In the genomic region with DNA sequence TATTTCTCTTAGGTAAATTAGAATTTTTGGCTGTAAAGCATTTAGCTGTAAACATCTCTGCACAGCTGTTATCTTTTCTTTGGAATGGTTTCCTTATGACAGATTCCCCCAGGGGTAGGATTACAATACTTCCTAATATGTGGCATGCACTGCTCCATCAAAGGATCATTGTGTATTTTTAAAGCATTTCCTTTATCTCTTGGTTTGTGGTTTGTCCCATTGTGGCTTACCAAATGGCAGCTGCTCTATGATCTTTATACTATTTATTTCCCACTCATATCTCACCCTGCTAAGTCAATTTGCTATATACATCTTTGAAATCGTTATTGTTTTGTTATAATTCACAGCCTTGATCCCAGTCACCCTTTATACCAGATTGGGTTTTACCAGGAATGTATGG, we compare ENCODE assay signal across 27 mouse cellular contexts. TPM values are rescaled to one million over a fixed set of nuclear protein-coding genes. Genes with fewer than 3 reads are reported as not detected.
DNase-seq lines count a peak whose midpoint lies in the region; ATAC-seq and TF ChIP-seq lines count a peak whose summit lies in the region.
"Had no signal": no experiment of that assay in that cellular context is flagged by ENCODE, and none has a peak within 500 bp of the region (broad histone marks: within the 10 kb centered on the region; RNA-seq: fewer than 3 reads in every experiment).

No protein-coding gene starts in this region.

- no peaks in the 10 kb centered on the region for H3K27me3 ChIP-seq in embryonic facial prominence, embryonic 11.5 days (ENCODE audit: control insufficient read depth, insufficient read depth, low read length)
- H3K27me3 ChIP-seq in embryonic facial prominence, embryonic 10.5 days (replicated peaks; ENCODE audit: low read depth, poor library complexity, severe bottlenecking) = no peaks in the 10 kb centered on the region
- H3K27me3 ChIP-seq in MEL (ENCODE audit: control insufficient read depth in 1 of 2, insufficient read depth in 2 of 2, low read length in 2 of 2) = peaks cover 0 to 9% of the 10 kb centered on the region in 2 experiments; a peak in 2 of 4 replicates
- no peaks in the 10 kb centered on the region for H3K27me3 ChIP-seq in embryonic facial prominence, embryonic 14.5 days (replicated peaks; ENCODE audit: control insufficient read depth, insufficient read depth, low read length)
- H3K27me3 ChIP-seq: CH12.LX; embryonic facial prominence, embryonic 12.5 days; embryonic facial prominence, embryonic 15.5 days; forebrain, embryonic 12.5 days had no signal

- H3K4me1 ChIP-seq in embryonic facial prominence, embryonic 11.5 days (ENCODE audit: control insufficient read depth, insufficient read depth, low read length) = no peaks in the 10 kb centered on the region
- peaks cover 21% of the 10 kb centered on the region; the same call in 1 of the 2 replicates for H3K4me1 ChIP-seq in embryonic facial prominence, embryonic 10.5 days
- H3K4me1 ChIP-seq in MEL (ENCODE audit: control insufficient read depth in 1 of 2, insufficient read depth in 2 of 2, low read length in 2 of 2) = peaks cover 0 to 4% of the 10 kb centered on the region in 2 experiments; a peak in 1 of 4 replicates
- no peaks in the 10 kb centered on the region for H3K4me1 ChIP-seq in embryonic facial prominence, embryonic 14.5 days (ENCODE audit: control insufficient read depth, insufficient read depth, low read length)
- H3K4me1 ChIP-seq: embryonic facial prominence, embryonic 12.5 days had no signal

- H3K9ac ChIP-seq in embryonic facial prominence, embryonic 11.5 days (replicated peaks; ENCODE audit: low read length) = no peak overlapping the region
- no peak overlapping the region for H3K9ac ChIP-seq in MEL (ENCODE audit: control insufficient read depth, low read depth, low read length, poor library complexity, severe bottlenecking)
- H3K9ac ChIP-seq in embryonic facial prominence, embryonic 14.5 days (ENCODE audit: low read depth, low read length) = no peak overlapping the region
- H3K9ac ChIP-seq: embryonic facial prominence, embryonic 12.5 days; embryonic facial prominence, embryonic 15.5 days; forebrain, embryonic 12.5 days had no signal

- no peak for ATAC-seq in embryonic facial prominence, embryonic 11.5 days (replicated peaks; ENCODE audit: insufficient number of reproducible peaks, low FRiP score, low TSS enrichment, low read depth)
- ATAC-seq in embryonic facial prominence, embryonic 14.5 days (ENCODE audit: low read depth) = no peak
- ATAC-seq: activated CD4-positive, CD25-positive, alpha-beta regulatory T cell, adult 4 months; CD4-positive, CD25-positive, alpha-beta regulatory T cell, adult 4 months; forebrain, embryonic 14.5 days; forebrain, embryonic 16.5 days; Patski had no signal

- no peak overlapping the region for H3K27ac ChIP-seq in embryonic facial prominence, embryonic 11.5 days (replicated peaks; ENCODE audit: low read depth, low read length)
- no peak overlapping the region for H3K27ac ChIP-seq in embryonic facial prominence, embryonic 10.5 days (replicated peaks)
- no peak overlapping the region for H3K27ac ChIP-seq in MEL (ENCODE audit: control insufficient read depth, low read depth, low read length)
- no peak overlapping the region for H3K27ac ChIP-seq in embryonic facial prominence, embryonic 14.5 days (replicated peaks; ENCODE audit: low read depth, low read length)
- H3K27ac ChIP-seq: embryonic facial prominence, embryonic 12.5 days; embryonic facial prominence, embryonic 15.5 days; forebrain, embryonic 10.5 days; forebrain, embryonic 12.5 days had no signal

- TF ChIP-seq POLR2A in MEL (IDR thresholded peaks at IDR 0.05; ENCODE audit: control insufficient read depth in 1 of 2, insufficient read depth in 1 of 2, low read depth in 1 of 2, low read length in 2 of 2, poor library complexity in 1 of 2) = no peak

- no peak overlapping the region for H3K4me3 ChIP-seq in embryonic facial prominence, embryonic 11.5 days (ENCODE audit: low read depth, low read length)
- H3K4me3 ChIP-seq in embryonic facial prominence, embryonic 10.5 days = no peak overlapping the region
- no peak overlapping the region for H3K4me3 ChIP-seq in MEL (ENCODE audit: control insufficient read depth in 1 of 2, insufficient read depth in 1 of 2, low read depth in 2 of 2, low read length in 2 of 2)
- H3K4me3 ChIP-seq in embryonic facial prominence, embryonic 14.5 days (ENCODE audit: low read depth, low read length) = no peak overlapping the region
- H3K4me3 ChIP-seq: embryonic facial prominence, embryonic 12.5 days; embryonic facial prominence, embryonic 15.5 days; erythroblast, embryonic 14.5 days; forebrain, embryonic 10.5 days; forebrain, embryonic 12.5 days had no signal

- H3K36me3 ChIP-seq in embryonic facial prominence, embryonic 11.5 days (replicated peaks; ENCODE audit: control insufficient read depth, insufficient read depth, low read depth, low read length) = no peaks in the 10 kb centered on the region
- no peaks in the 10 kb centered on the region for H3K36me3 ChIP-seq in embryonic facial prominence, embryonic 10.5 days (replicated peaks)
- peaks cover 0 to 7% of the 10 kb centered on the region in 2 experiments; a peak in 2 of 4 replicates for H3K36me3 ChIP-seq in MEL (ENCODE audit: control insufficient read depth in 1 of 2, insufficient read depth in 2 of 2, low read length in 2 of 2)
- H3K36me3 ChIP-seq in embryonic facial prominence, embryonic 14.5 days (ENCODE audit: control insufficient read depth, insufficient read depth, low read length) = no peaks in the 10 kb centered on the region
- H3K36me3 ChIP-seq: embryonic facial prominence, embryonic 12.5 days; embryonic facial prominence, embryonic 15.5 days; forebrain, embryonic 10.5 days; forebrain, embryonic 12.5 days; G1E had no signal

- H3K9me3 ChIP-seq in embryonic facial prominence, embryonic 11.5 days (replicated peaks; ENCODE audit: control insufficient read depth, low read length) = no peaks in the 10 kb centered on the region
- no peaks in the 10 kb centered on the region for H3K9me3 ChIP-seq in embryonic facial prominence, embryonic 10.5 days
- H3K9me3 ChIP-seq in MEL (replicated peaks; ENCODE audit: insufficient read depth, low read length) = no peaks in the 10 kb centered on the region
- no peaks in the 10 kb centered on the region for H3K9me3 ChIP-seq in embryonic facial prominence, embryonic 14.5 days (ENCODE audit: control insufficient read depth, low read length)
- H3K9me3 ChIP-seq: embryonic facial prominence, embryonic 12.5 days; embryonic facial prominence, embryonic 15.5 days; forebrain, embryonic 10.5 days; forebrain, embryonic 12.5 days; G1E had no signal

- no peak for TF ChIP-seq CTCF in MEL (IDR thresholded peaks at IDR 0.05 in 2 of 3, conservative IDR thresholded peaks at IDR 0.05 in 1 of 3; ENCODE audit: control insufficient read depth in 1 of 3, insufficient read depth in 1 of 3, low read depth in 2 of 3, low read length in 3 of 3, poor library complexity in 1 of 3, severe bottlenecking in 1 of 3)

- peak; percentile 19 for DNase-seq in embryonic facial prominence, embryonic 11.5 days (ENCODE audit: low spot score)
- no peak for DNase-seq in embryonic facial prominence, embryonic 10.5 days (ENCODE audit: low spot score)
- DNase-seq in MEL (ENCODE audit: low read depth, low spot score) = no peak
- DNase-seq in embryonic facial prominence, embryonic 14.5 days (ENCODE audit: low spot score) = peak; percentile 29
- DNase-seq in cerebellum, adult 8-10 months = no peak
- no peak for DNase-seq in heart, adult 8-10 months (ENCODE audit: low spot score)
- DNase-seq in natural killer cell, adult 2 months (ENCODE audit: low spot score in 2 of 2) = no peak
- DNase-seq: adrenal gland, adult 2 months; adrenal gland, postnatal 10 days; adrenal gland, postnatal 25 days; cerebellum, adult 11 months; cerebellum, adult 18-20 months; cerebellum, adult 9-10 months; cerebellum, postnatal 10 days; cerebellum, postnatal 25 days had no signal

- no peak overlapping the region for H3K4me2 ChIP-seq in embryonic facial prominence, embryonic 11.5 days (ENCODE audit: low read depth, low read length)
- no peak overlapping the region for H3K4me2 ChIP-seq in embryonic facial prominence, embryonic 14.5 days (ENCODE audit: low read depth, low read length)
- H3K4me2 ChIP-seq: embryonic facial prominence, embryonic 12.5 days; embryonic facial prominence, embryonic 15.5 days; forebrain, embryonic 12.5 days had no signal

- no peak for TF ChIP-seq EP300 in MEL (IDR thresholded peaks at IDR 0.05; ENCODE audit: low read depth in 1 of 2, low read length in 2 of 2)

- peaks cover 10% of the 10 kb centered on the region for H3K79me2 ChIP-seq in MEL (ENCODE audit: control insufficient read depth, insufficient read depth, low read length, poor library complexity)

- 26% methylated on average over 1 of the region's 1 CpGs for WGBS in embryonic facial prominence, embryonic 11.5 days
- 42% methylated on average over 1 of the region's 1 CpGs for WGBS in embryonic facial prominence, embryonic 10.5 days
- WGBS in embryonic facial prominence, embryonic 14.5 days = 12% methylated on average over 1 of the region's 1 CpGs

- no peak for TF ChIP-seq RAD21 in MEL (IDR thresholded peaks at IDR 0.05; ENCODE audit: low read depth, low read length)

TF ChIP-seq in MEL, 35 proteins besides CTCF, POLR2A, EP300 and RAD21:
- TF ChIP-seq RCOR1 (IDR thresholded peaks at IDR 0.05; ENCODE audit: low read depth, low read length) = 0 out of 2 replicates have a peak, but pooled peaks have one; percentile 24
- no peak for TF ChIP-seq ZKSCAN1 (IDR thresholded peaks at IDR 0.05; ENCODE audit: low read depth, low read length)
- TF ChIP-seq ZMIZ1 (IDR thresholded peaks at IDR 0.05; ENCODE audit: low read depth, low read length) = no peak

RNA-seq across cellular contexts. Expression of a gene that starts 3.2 kb away (rescaled TPM):
- polyA plus RNA-seq in embryonic facial prominence, embryonic 11.5 days (2014; fragmentation: Nextera tagmentation; extraction: Ambion mirVana) = 2.4 and 3.3 TPM in 2 replicates
- 1.6 and 2.1 TPM in 2 replicates for polyA plus RNA-seq in embryonic facial prominence, embryonic 10.5 days (2016; fragmentation: Nextera tagmentation; extraction: Ambion mirVana)
- 2.9 TPM in 2 replicates for total RNA-seq in MEL (2012; rRNA removed)
- polyA plus RNA-seq in MEL (2012; ENCODE audit: insufficient read depth in 1 of 2, insufficient read length in 2 of 2, low read depth in 1 of 2, low replicate concordance in 2 of 2, missing spikeins in 1 of 2) = 1 to 10 TPM in 1 of 2 experiments, not detected in 1; 2.5 TPM
- 4.2 and 4.7 TPM in 2 replicates for polyA plus RNA-seq in embryonic facial prominence, embryonic 14.5 days (2014; fragmentation: Nextera tagmentation; extraction: Ambion mirVana)
- 1 to 10 TPM; 5.5 to 6.7 (median 6.3) TPM for total RNA-seq in heart, adult 8-10 months (2022)

RNA-seq across cellular contexts. Expression of a gene that starts 14.2 kb away (rescaled TPM):
- polyA plus RNA-seq in embryonic facial prominence, embryonic 11.5 days (2014; fragmentation: Nextera tagmentation; extraction: Ambion mirVana) = 11.9 and 14.0 TPM in 2 replicates
- 11.1 and 12.7 TPM in 2 replicates for polyA plus RNA-seq in embryonic facial prominence, embryonic 10.5 days (2016; fragmentation: Nextera tagmentation; extraction: Ambion mirVana)
- total RNA-seq in MEL (2012; rRNA removed) = 17.2 and 20.0 TPM in 2 replicates
- polyA plus RNA-seq in MEL (2012; ENCODE audit: insufficient read depth in 1 of 2, insufficient read length in 2 of 2, low read depth in 1 of 2, low replicate concordance in 2 of 2, missing spikeins in 1 of 2) = 10 to 100 TPM in 1 of 2 experiments, not detected in 1; 20.3 TPM
- polyA plus RNA-seq in embryonic facial prominence, embryonic 14.5 days (2014; fragmentation: Nextera tagmentation; extraction: Ambion mirVana) = 6.5 and 8.5 TPM in 2 replicates
- 1 to 10 TPM; 6.6 to 6.9 (median 6.7) TPM for total RNA-seq in heart, adult 8-10 months (2022)

Comparison
In these comparisons a context has a peak if more than half of its experiments do, and no peak if none do; other contexts are left out.
1. DNase-seq: peak in embryonic facial prominence, embryonic 11.5 days (single experiment) and embryonic facial prominence, embryonic 14.5 days (single experiment); none in embryonic facial prominence, embryonic 10.5 days (single experiment), MEL (single experiment), cerebellum, adult 8-10 months (single experiment), heart, adult 8-10 months (single experiment) and natural killer cell, adult 2 months (0 of 2).